Mouse (Mus musculus) central nervous system, embryonic 11.5 days (tissue): ENCODE results near the gene F8. TPM values are rescaled to one million over a fixed set of nuclear protein-coding genes. Genes with fewer than 3 reads are reported as not detected.

ENCODE experiments used
- polyA plus RNA-seq: library from polyadenylated mRNA; depleted of rRNA; stranded (reverse); fragments of >200 nt; gene quantifications from 2 replicates; pipeline ENCODE4 v1.2.3, GENCODE M21; 2012; rRNA removed

The F8 gene
- polyA plus RNA-seq, result 0.22 and 0.80 TPM in 2 replicates

DNA sequence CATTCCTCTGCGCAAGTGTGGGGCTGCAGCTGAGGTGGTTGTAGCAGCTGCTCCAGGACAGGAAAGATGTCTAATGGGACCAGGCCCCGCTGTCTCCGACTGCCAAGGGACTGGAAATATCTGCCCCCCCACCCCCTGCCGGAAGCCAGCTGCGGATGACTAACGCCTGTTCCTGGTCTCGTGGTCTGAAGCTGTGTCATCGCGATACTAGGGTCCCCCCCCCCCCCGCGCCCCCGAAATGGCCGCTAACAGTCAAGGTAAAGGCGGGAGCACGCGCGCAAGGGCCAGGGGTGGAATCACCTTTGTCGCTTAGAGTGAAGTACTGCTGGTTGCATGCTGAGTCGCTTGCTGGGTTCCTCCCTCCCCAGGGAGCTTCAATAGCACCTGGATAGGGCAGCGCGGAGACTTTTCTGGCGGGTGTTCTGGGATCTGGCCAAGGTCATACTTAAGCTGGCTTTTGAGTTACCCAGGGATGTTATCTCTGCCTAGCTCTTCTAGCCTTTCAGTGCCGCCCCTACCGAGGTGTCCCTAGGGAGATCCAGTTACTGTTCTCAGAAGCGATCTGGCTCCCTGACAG is at the start of gene F8, which contains the start of gene Fundc2:
Gene F8 (minus strand): TSS at position 421 of the 577 bp plus-strand sequence.
Gene Fundc2 (plus strand): TSS at position 205 of the 577 bp plus-strand sequence.

DNA sequence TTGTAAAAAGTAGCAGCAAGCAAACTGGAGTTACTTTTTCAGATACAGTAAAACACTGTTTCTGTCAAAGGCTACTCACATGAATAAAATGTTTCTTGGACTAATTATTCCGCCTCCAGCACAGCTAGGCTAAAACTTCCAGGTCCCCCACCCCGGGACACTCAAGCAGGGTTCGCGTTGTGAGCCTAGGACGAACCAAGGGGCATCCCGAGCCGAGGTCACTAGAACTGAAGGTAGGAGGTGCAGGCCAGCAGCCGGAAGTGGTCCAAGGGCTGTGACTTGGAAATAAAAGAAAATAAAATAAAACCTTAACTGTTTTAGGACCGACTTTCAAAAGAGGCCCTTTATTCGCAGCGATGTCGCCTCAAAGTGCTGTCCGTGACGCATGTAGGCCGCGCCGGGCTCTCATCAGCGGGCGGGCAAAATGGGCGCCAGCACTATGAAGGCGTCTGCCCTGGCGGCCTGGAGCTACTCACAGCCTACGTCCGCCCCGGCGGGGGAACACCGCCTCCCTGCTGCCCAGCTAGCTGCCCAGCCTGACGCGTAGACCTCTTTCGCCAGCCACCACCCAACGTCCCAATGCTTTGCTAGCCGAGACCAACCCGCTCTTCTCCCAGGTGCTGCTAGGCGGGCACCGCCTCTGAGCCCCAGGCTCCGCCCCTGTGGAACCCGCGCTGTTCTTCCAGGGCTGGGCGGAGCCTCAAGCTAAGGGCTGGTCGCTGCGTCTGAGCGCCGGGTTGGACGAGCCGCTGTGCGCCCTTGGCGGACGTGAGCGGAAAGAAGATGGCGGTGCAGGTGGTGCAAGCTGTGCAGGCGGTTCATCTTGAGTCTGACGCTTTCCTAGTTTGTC is 33.7 kb upstream of the F8 start, which contains the start of the genes Cmc4, Mtcp1 and Brcc3:
Gene Cmc4 (minus strand): TSS at position 649 of the 850 bp plus-strand sequence.
Gene Mtcp1 (minus strand): TSS at position 653 of the 850 bp plus-strand sequence.
Gene Brcc3 (plus strand): TSS at position 693 of the 850 bp plus-strand sequence.

DNA sequence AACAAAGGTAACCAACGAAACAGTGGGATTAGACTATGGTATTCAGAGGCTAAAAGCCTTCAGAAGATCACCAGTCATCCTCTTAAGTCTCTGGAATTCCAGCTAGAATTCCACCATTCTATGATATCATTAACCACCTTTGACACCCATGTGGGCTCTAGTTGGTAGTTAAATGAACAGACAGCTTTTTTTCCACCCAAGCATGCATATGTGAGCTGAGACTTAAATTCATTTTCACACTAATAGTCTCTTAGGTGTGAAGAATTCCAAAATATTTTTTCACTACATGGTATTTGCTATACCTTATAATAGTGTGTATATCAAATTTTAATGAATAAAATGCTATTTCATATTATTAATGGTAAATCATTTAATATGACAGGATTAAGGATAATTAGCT is 218.7 kb downstream of the F8 start, which contains the start of gene Smim9:
Gene Smim9 (minus strand): TSS at position 101 of the 400 bp plus-strand sequence.

DNA sequence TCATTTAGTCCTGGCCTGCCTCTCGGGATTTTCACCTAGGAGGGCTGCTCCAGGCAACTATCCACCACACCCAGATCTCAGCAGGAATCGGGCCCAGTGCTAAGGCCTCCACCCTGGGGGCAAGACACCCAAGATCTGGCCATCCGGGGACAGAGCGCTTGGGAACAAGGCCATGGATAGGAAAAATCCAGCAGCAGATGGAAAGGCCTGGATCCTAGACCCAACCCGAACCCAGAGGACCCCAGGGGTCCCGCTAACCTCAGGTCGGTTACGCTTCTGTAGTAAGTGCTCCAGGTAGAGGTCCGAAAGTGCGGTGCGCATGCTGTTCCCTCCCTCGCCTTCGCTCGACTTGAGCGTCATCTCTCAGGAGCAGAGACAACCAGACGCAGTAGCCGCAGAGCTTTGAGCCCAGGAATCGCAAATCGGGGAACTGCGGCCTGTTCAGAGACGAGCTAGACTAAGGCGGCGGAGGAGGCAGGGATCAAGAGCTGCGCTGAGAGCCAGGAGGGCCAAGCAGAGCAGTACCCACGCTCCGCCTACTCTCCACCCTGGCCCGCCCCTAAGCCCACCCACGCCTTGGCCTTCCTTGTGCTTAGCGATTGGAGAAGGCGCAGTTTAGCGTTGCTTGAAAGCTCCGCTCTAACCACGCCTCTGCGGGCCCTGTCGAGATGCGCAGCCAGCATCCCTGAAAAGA is 251.8 kb downstream of the F8 start, which contains the start of gene Mpp1:
Gene Mpp1 (minus strand): TSS at position 550 of the 694 bp plus-strand sequence.

Other genes with a start within 250 kb of the F8 start
- gene Smim9, start 218.8 kb downstream of the F8 start, polyA plus RNA-seq, result not detected in 2 replicates
- 15.9 and 27.7 TPM in 2 replicates for gene Fundc2, start 216 bp downstream of the F8 start, polyA plus RNA-seq
- 18.6 and 20.4 TPM in 2 replicates for gene Cmc4, start 34.0 kb upstream of the F8 start, polyA plus RNA-seq
- 8.0 and 13.7 TPM in 2 replicates for gene Mtcp1, start 34.0 kb upstream of the F8 start, polyA plus RNA-seq
- gene Brcc3, start 34.0 kb upstream of the F8 start, polyA plus RNA-seq, result 26.7 and 38.6 TPM in 2 replicates
- 47.0 and 72.7 TPM in 2 replicates for gene Vbp1, start 131.7 kb upstream of the F8 start, polyA plus RNA-seq
- 4.9 and 7.8 TPM in 2 replicates for gene Rab39b, start 195.6 kb upstream of the F8 start, polyA plus RNA-seq